Mouse (Mus musculus): ENCODE measurements around the gene Apol8.
A peak's percentile ranks its signal among the peaks of the same experiment; 100 is the strongest.

The Apol8 gene

DNA sequence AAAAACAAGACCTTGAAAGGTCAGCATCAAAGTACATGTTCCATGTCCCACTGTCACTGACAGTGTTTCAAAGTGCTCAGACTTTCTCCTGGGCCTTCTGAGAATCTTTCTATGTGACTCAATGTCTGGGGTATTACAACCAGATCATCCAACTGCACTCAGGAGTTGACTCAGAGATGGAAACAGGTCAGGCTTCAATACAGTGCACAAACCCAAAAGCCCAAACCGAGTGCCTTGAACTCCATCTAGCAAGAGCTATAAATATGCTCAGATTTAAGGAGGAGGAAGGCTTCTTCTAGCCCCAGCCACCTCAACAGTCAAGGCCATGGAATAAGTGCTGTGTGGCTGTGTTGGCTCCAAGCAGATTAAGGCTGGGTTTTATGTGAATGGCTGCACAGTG is 29.0 kb upstream of the Apol8 start:
- DNase-seq (ENCODE audit: low spot score), result no peak

DNA sequence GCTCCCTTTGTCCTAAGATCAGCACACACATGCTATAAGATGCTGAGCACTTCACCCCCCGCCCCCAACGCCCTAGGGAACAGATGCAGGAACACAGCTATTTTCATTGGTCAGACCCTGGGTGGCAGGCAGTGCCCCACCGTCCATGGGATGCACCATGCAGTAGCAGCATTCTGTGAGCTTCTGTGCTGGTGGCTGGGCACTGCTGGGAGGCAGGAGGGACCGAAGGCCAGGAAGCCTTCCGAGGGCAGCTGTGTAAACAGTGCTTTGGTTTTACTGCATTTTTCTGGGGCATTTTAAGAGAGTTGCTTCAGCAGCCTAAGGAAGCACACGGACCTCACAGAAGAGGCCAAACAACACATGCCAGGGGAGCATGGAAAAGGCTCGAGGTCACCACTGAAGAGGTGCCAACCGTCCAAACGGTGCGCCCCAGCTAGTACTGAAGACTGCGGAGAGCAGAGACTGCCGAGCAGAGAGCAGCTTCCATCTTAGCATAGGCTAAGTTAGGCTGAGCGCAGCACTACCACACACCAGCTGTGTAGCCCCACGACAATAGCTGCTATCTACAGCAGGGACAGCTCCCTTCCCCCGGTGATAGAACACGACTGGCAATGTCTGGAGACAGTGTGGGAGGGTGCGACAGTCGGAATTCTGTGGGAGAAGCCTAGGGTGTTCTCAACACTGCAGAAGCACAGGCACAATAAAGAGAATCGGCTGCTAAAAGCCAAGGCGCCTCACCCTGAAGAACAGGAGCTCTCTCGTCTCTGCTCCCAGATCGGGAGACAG is 27.4 kb upstream of the Apol8 start:
- DNase-seq (ENCODE audit: low spot score), result no peak

DNA sequence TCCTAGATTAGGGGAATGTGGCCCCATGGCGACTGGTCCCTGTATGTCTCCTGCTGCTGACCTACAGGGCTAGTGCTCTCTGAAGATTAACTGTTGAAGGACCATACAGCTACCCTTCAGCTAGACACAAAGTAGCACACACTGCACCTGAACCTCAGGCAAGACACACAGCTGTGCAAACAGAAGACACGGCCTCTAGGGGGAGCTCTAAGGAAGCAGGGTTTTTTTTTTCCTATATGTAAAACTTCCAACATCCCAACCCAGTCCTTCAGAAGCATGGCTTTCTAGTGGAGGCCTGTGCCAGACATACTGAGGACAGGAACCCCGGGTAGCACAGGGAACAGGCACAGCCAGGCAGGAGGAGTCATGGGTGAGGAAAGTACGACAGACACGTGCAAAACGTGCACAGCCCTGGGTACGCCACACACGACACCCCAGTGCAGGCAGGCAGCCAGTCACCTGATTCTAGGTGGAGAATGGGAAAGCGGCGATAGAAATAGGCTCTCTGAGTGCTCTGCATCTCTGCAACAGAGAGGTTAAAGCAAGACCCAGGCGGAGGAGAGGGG is 25.7 kb upstream of the Apol8 start:
- no peak for DNase-seq (ENCODE audit: low spot score)

- peak; percentile 77 for DNase-seq (ENCODE audit: low spot score)
These were observed 18.6 kb upstream of the Apol8 start for GRCm38 (mm10) chr15:77775186-77775963.

- DNase-seq (ENCODE audit: low spot score), result no peak
These were observed 17.5 kb upstream of the Apol8 start for GRCm38 (mm10) chr15:77774303-77774702.

- no peak for DNase-seq (ENCODE audit: low spot score)
These were observed 16.5 kb upstream of the Apol8 start for GRCm38 (mm10) chr15:77773099-77773915.

- DNase-seq (ENCODE audit: low spot score), result no peak
These were observed 14.1 kb upstream of the Apol8 start for GRCm38 (mm10) chr15:77770942-77771341.

DNA sequence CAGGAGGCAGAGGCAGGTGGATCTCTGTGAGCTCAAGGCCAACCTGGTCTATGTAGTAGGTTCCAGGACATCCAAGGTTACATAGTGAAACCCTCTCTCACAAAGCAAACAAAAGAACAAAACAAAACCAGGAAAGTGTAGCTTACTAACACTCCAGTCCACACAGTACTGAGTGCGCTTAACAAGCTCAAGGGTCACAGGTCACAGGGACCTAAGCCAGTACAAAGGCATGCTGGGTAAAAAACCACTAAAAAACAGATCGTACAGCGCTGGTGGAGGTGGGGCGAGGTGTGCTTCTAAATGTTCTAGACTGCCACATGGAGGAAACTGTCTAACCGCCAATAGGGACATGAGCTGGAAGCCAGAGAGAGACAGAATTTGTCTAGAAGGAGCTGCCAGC is 13.5 kb upstream of the Apol8 start:
- DNase-seq (ENCODE audit: low spot score), result no peak

DNA sequence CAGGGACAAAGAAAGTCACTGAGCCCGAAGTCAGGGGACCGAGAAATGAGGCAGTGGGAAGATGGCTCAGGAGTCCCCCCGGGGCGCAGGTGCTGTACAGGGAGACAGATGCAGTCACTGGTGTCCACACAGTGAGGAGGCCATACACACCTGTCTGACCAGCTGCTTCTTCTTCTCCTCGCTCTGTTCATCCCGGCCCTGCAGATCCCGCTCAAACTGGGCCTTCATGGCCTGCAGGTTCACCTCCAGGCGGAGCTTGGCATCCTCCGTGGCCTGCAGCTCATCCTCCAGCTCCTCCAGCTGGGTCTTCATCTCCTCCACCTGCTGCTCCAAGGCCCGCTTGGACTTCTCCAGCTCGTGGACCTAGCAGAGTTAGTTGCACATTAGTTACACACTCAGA is 10.2 kb upstream of the Apol8 start:
- no peak for DNase-seq (ENCODE audit: low spot score)

GRCm38 (mm10) chr15:77765484-77766093 is 8.8 kb upstream of the Apol8 start:
- no peak for DNase-seq (ENCODE audit: low spot score)

DNA sequence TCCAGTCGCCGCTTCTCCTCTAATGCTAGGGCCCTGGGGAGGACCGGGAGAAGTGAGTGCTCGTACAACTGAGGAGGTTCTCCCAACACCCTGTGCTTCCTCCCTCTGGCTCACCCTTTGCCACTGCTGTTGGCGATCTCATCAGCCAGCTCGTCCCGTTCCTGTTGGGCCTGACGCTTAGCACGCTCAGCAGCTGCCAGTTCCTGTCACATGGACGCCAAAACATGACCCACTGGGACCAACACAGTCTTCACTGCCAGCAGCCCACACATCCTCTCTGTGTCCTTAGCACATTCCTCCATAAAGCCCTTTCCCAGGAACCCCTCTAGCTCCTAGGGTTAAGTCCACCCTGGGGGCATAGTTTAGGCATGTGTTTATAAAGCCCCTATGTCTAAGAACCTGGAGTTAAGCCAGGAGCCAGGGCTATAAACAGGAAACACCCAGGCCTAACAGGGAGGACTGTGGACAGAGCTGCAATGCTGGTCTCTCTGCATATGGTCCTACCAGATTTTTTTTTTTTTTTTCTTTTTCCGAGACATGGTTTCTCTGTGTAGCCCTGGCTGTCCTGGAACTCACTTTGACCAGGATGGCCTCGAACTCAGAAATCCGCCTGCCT is 7.7 kb upstream of the Apol8 start:
- no peak for DNase-seq (ENCODE audit: low spot score)

DNA sequence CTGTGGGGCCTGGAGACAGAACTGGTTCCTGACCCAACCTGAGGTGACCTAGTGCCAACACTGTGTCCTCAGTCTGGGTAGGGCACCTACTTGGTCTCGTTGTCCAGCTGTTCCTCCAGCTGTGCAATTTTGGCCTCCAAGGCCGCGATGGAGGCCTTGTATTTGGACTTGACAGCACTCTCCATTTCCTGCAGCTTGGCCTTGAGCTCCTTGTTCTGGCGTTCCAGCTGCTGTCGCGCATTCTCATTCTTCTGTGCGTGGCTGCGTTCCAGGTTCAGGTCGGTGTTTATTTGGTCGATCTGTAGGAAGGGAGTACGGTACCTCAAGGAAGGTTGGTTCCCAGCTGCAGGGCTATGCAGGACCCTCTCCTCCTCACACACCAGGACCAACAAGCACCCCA is 6.9 kb upstream of the Apol8 start:
- DNase-seq (ENCODE audit: low spot score), result no peak

GRCm38 (mm10) chr15:77763050-77763449 is 6.2 kb upstream of the Apol8 start:
- no peak for DNase-seq (ENCODE audit: low spot score)

DNA sequence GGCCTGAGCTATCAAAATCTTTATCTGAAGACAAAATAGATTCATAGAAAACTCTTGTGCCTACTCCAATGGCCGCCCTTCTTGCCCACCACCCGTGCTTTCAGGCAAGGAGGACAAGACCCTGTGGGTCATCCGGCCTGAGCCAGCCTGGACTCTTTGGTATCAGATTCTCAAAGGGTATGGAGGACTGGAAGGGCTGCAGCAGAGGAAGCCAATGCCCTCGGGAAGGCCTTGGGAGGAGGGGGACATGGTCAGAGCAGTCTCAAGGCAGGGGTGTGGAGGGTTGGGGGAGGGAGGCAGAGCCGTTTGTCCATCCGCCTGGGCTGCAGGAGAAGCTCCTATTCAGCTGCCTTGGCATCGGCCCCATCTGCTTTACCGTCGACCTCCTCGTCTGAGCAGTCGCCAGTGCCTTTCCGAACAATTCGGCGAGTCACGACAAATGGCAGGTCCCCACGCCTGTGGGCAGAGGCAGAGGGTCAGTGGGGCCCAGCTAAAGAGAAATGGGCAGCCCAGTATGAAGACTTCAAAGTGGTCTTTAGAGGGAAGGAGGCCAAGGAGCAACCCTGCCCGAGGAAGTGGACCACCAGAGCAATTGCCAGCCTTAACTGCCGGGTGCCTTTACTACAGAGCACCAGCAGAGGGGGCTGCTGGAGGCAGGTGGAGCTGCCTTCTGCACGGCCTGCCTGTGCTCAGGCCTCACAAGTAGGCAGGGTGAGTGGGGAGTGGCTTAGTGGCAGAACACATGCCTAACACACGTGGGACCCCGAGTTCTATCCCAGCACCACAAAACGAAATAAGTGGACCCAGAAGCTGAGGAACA is 5.0 kb upstream of the Apol8 start:
- no peak for DNase-seq (ENCODE audit: low spot score)

- DNase-seq (ENCODE audit: low spot score), result no peak
These were observed 4.3 kb upstream of the Apol8 start for GRCm38 (mm10) chr15:77761083-77761482.

GRCm38 (mm10) chr15:77760037-77760436 is 3.2 kb upstream of the Apol8 start:
- no peak for DNase-seq (ENCODE audit: low spot score)

DNA sequence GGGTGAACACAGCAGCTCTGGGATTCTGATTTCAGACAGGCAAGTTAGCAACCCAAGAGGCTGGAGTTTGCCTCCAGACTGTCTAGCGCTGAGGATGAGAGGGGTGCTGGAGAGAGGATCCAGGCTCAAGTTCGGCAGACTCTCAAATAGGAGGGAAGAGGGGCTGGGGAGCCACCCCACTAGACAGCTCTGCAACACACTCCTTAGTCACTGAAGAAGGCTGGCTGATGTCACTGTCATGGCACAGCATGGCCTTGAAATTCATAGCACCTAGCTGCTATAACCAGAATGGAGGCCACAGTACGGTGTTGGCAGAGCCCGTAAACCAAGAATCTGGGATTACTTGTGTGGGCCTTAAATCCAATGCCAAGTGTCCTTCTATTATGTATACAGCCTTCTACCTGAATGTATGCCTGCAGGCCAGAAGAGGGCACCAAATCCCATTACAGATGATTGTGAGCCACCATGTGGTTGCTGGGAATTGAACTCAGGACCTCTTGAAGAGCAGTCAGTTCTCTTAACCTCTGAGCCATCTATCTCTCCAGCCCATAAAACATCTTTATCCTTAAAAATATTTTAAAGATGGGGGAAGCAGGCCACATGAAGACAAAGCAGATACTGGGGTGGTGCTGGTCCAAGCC is 903 bp upstream of the Apol8 start:
- DNase-seq (ENCODE audit: low spot score), result no peak

DNA sequence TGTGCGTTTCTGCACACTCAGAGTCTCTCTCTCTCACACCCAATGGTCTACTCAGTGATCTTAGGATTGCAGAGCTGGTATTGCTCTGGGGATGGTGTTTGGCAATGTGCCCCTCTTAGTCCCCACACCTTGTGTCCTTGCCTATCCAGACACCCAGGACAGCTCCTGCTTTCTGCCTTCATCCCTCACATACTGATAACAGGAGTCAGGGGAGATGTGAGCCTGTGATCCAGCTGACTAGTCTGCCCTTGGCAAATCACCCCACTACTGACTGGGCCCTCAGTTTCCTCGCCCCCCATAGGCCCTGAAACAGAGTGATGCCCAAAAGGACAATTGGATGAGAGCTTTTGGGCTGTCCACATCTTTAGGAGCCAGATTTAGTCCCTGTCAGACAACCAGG is 722 bp downstream of the Apol8 start:
- DNase-seq (ENCODE audit: low spot score), result no peak

DNA sequence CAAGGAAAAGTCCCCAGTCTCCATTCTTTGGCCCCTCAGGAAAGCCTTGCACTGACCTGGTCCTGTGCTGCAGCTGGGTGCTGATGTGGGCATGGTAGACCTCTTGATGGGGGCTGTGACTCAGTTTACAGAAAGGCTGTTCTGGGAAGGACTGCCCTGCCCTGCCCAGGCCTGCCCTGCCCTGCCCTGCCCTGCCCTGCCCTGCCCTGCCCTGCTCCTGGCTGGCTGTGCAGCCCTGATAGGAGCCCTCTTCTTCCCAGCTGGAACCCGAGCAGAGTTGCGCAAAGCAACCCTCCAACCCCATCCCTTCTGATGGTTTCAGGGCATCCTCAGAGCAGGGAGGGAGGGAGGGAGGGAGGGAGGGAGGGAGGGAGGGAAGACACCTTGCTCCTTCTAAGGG is 1.7 kb downstream of the Apol8 start:
- DNase-seq (ENCODE audit: low spot score), result no peak

DNA sequence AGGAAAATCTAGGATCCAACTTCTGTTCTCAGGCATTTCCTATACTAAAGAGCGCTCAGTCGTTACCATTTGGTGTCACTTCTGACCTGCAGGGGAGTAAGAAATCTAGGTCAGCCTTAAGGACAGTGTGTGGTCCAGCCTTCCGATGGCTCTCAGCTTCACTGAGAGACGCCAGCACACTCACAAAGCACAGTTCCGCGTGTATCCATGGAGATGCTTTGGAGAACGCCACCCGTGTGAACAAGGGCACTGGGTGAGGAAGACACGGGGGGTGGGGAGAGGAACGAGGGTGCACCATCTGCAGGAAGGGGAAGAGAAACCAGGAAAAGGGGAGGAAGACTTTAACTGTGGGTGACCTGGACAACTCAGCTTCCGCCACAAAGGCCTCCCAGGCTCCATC is 4.4 kb downstream of the Apol8 start:
- DNase-seq (ENCODE audit: low spot score), result no peak

Measured in ovary, postnatal 14 days (tissue).